Mouse (Mus musculus) megakaryocyte, embryonic 14.5 days (primary cell): ENCODE results near the gene Traip. TPM values are rescaled to one million over a fixed set of nuclear protein-coding genes. Genes with fewer than 3 reads are reported as not detected.

Experiments
- H3K27me3 ChIP-seq: replicated peaks from 2 replicates; pipeline ENCODE3; 2012; ENCODE audit warnings: inconsistent platforms
- H3K36me3 ChIP-seq: replicated peaks from 2 replicates; pipeline ENCODE3; 2012; ENCODE audit warnings: low read length, inconsistent platforms, mixed read lengths
- H3K4me1 ChIP-seq: 2 replicates; pipeline ENCODE4 v1.6.1; 2012; ENCODE audit warnings: inconsistent platforms
- H3K4me3 ChIP-seq: replicated peaks from 2 replicates; pipeline ENCODE3; 2012; ENCODE audit warnings: moderate library complexity, mild to moderate bottlenecking, inconsistent platforms
- H3K9me3 ChIP-seq: 2 replicates; pipeline ENCODE4 v1.6.1; 2012; ENCODE audit warnings: inconsistent platforms
- FLI1 ChIP-seq: IDR thresholded peaks from 2 replicates; pipeline ENCODE4 v1.6.1; 2012; ENCODE audit warnings: low read length, inconsistent platforms, mixed read lengths
- GATA1 ChIP-seq: IDR thresholded peaks from 3 replicates; pipeline ENCODE4 v1.6.1; 2012; ENCODE audit warnings: mixed read lengths, low read length, inconsistent platforms, borderline replicate concordance
- polyA plus RNA-seq: library from polyadenylated mRNA; stranded (reverse); fragments of >175 nt; gene quantifications from 2 replicates; pipeline ENCODE4 v1.2.3, GENCODE M21; 2012; ENCODE audit warnings: low replicate concordance; ENCODE audit not compliant: insufficient read depth

Traip gene
- 1.0 and 1.2 TPM in 2 replicates for polyA plus RNA-seq

DNA sequence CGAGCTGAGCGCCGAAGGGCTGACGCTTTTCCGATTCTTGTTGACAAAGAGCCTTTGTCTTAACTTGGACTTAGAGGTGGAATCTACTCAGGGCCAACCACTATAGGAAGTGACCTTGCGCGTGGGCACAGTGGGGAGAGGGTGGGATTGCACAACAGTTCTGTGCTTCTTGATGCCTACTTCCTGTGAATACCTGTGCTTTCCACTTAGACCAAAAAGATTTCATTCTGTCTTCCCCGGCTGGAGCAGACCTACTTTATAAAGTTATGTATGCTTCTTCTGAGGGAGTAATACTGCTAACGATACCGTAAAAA lies at the start of gene Traip:
Gene Traip, plus strand, starts transcription at position 215 of the 314 bp plus-strand sequence.
- H3K4me1 ChIP-seq, result peaks cover 46% of the 10 kb centered on the region
- H3K36me3 ChIP-seq, result peaks cover 7% of the 10 kb centered on the region
- peak within 1 kb of the TSS; percentile 99 for H3K4me3 ChIP-seq
- H3K27me3 ChIP-seq, result peaks cover 31% of the 10 kb centered on the region
- no peaks in the 10 kb centered on the region for H3K9me3 ChIP-seq
- no peak for TF ChIP-seq GATA1
- TF ChIP-seq FLI1, result no peak

GRCm38 (mm10) chr9:107900840-107901626 lies 48.9 kb upstream of the Traip start:
- no peak for TF ChIP-seq FLI1
- TF ChIP-seq GATA1, result no peak
- Histone ChIP-seq H3K9me3 (no peaks in the 10 kb centered on the region), H3K4me1 (peaks cover 15% of the 10 kb centered on the region), H3K27me3 (no peaks in the 10 kb centered on the region), H3K4me3 (no peak overlapping the region), H3K36me3 (peaks cover 68% of the 10 kb centered on the region)

- TF ChIP-seq FLI1, result no peak
- Histone ChIP-seq H3K4me3 (no peak overlapping the region), H3K9me3 (no peaks in the 10 kb centered on the region), H3K4me1 (peaks cover 20% of the 10 kb centered on the region), H3K36me3 (peaks cover 65% of the 10 kb centered on the region), H3K27me3 (peaks cover 3% of the 10 kb centered on the region)
Observed at GRCm38 (mm10) chr9:107901627-107901914, 48.4 kb upstream of the Traip start.

GRCm38 (mm10) chr9:107904726-107905125 lies 45.2 kb upstream of the Traip start:
- H3K4me1 ChIP-seq, result peaks cover 34% of the 10 kb centered on the region

GRCm38 (mm10) chr9:107906252-107906966 lies 43.5 kb upstream of the Traip start, which contains the start of gene Mst1r:
Gene Mst1r (plus strand): TSS chr9:107906873.
- H3K27me3 ChIP-seq, result peaks cover 34% of the 10 kb centered on the region
- TF ChIP-seq GATA1, result no peak
- no peaks in the 10 kb centered on the region for H3K9me3 ChIP-seq
- peaks cover 22% of the 10 kb centered on the region for H3K36me3 ChIP-seq
- peak within 1 kb of the TSS; percentile 75 for H3K4me3 ChIP-seq
- H3K4me1 ChIP-seq, result peaks cover 34% of the 10 kb centered on the region

More at GRCm38 (mm10) chr9:107904726-107905125, 45.2 kb upstream of the Traip start:
- Histone ChIP-seq H3K36me3 (peaks cover 39% of the 10 kb centered on the region), H3K27me3 (peaks cover 22% of the 10 kb centered on the region), H3K9me3 (no peaks in the 10 kb centered on the region), H3K4me3 (no peak overlapping the region)
- TF ChIP-seq FLI1, result no peak
- TF ChIP-seq GATA1, result no peak

- H3K36me3 ChIP-seq, result peaks cover 14% of the 10 kb centered on the region
- no peak for TF ChIP-seq GATA1
- no peak for TF ChIP-seq FLI1
- no peaks in the 10 kb centered on the region for H3K9me3 ChIP-seq
- H3K4me1 ChIP-seq, result peaks cover 34% of the 10 kb centered on the region
- peaks cover 42% of the 10 kb centered on the region for H3K27me3 ChIP-seq
- peak overlapping the region; percentile 75 for H3K4me3 ChIP-seq
Observed at GRCm38 (mm10) chr9:107906967-107907800, 42.8 kb upstream of the Traip start.

GRCm38 (mm10) chr9:107907801-107908120 lies 42.2 kb upstream of the Traip start:
- H3K27me3 ChIP-seq, result peaks cover 47% of the 10 kb centered on the region
- TF ChIP-seq GATA1 (no peak), FLI1 (no peak)
- no peaks in the 10 kb centered on the region for H3K9me3 ChIP-seq
- H3K4me3 ChIP-seq, result no peak overlapping the region
- peaks cover 39% of the 10 kb centered on the region for H3K4me1 ChIP-seq
- peaks cover 8% of the 10 kb centered on the region for H3K36me3 ChIP-seq

GRCm38 (mm10) chr9:107908410-107909158 lies 41.4 kb upstream of the Traip start:
- H3K27me3 ChIP-seq, result peaks cover 56% of the 10 kb centered on the region
- TF ChIP-seq GATA1 (no peak), FLI1 (no peak)
- H3K36me3 ChIP-seq, result peaks cover 2% of the 10 kb centered on the region
- H3K4me3 ChIP-seq, result no peak overlapping the region
- no peaks in the 10 kb centered on the region for H3K9me3 ChIP-seq
- H3K4me1 ChIP-seq, result peaks cover 44% of the 10 kb centered on the region

- Histone ChIP-seq H3K9me3 (no peaks in the 10 kb centered on the region), H3K4me1 (peaks cover 47% of the 10 kb centered on the region), H3K36me3 (no peaks in the 10 kb centered on the region), H3K27me3 (peaks cover 69% of the 10 kb centered on the region), H3K4me3 (no peak overlapping the region)
- TF ChIP-seq GATA1, result no peak
- no peak for TF ChIP-seq FLI1
Observed at GRCm38 (mm10) chr9:107910025-107910769, 39.7 kb upstream of the Traip start.
